9 mouse cellular contexts compared by ENCODE assay signal in genomic region chr4:46307341-46307740, GRCm38 (mm10). TPM values are rescaled to one million over a fixed set of nuclear protein-coding genes. Genes with fewer than 3 reads are reported as not detected.
DNase-seq lines count a peak whose midpoint lies in the region; ATAC-seq and TF ChIP-seq lines count a peak whose summit lies in the region.
"Had no signal": no experiment of that assay in that cellular context is flagged by ENCODE, and none has a peak within 500 bp of the region (broad histone marks: within the 10 kb centered on the region; RNA-seq: fewer than 3 reads in every experiment).

No protein-coding gene starts in this region.

- no peak overlapping the region for H3K4me3 ChIP-seq in lung, embryonic 14.5 days (ENCODE audit: low read depth, low read length)

- H3K4me1 ChIP-seq in lung, embryonic 14.5 days (ENCODE audit: insufficient read depth) = no peaks in the 10 kb centered on the region

- no peaks in the 10 kb centered on the region for H3K27me3 ChIP-seq in lung, embryonic 14.5 days (ENCODE audit: insufficient read depth, low read length)

- H3K27ac ChIP-seq in lung, embryonic 14.5 days (ENCODE audit: low read depth) = no peak overlapping the region

- TF ChIP-seq CTCF in lung, embryonic 14.5 days (IDR thresholded peaks at IDR 0.05; ENCODE audit: low read depth) = no peak

- no peak overlapping the region for H3K4me2 ChIP-seq in lung, embryonic 14.5 days

- peak; percentile 44 for ATAC-seq in lung, embryonic 14.5 days (ENCODE audit: insufficient read depth)
- no peak for ATAC-seq in granulocyte monocyte progenitor cell, adult 5-6 weeks (replicated peaks; ENCODE audit: poor library complexity, severe bottlenecking)

- H3K36me3 ChIP-seq in lung, embryonic 14.5 days (ENCODE audit: insufficient read depth) = no peaks in the 10 kb centered on the region

- DNase-seq in 3T3-L1 (ENCODE audit: low read depth, low spot score) = peak; percentile 38
- peak; percentile 55 to 62 for DNase-seq in adrenal gland, adult 18-20 months (ENCODE audit: low spot score in 2 of 2)
- DNase-seq in frontal cortex, adult 2 months (ENCODE audit: extremely low spot score in 1 of 2, low spot score in 1 of 2) = peak; percentile 36 to 85
- DNase-seq in kidney, postnatal 25 days = peak; percentile 59 to 69
- peak; percentile 75 for DNase-seq in lung, embryonic 14.5 days
- no peak for DNase-seq in thymus, adult 18-20 months
- no peak for DNase-seq in thymus, postnatal 0 days (ENCODE audit: low spot score)

- no peaks in the 10 kb centered on the region for H3K9me3 ChIP-seq in lung, embryonic 14.5 days (ENCODE audit: low read depth, low read length)

- H3K9ac ChIP-seq in lung, embryonic 14.5 days = no peak overlapping the region

- WGBS in lung, embryonic 14.5 days = 29% methylated on average over 9 of the region's 9 CpGs

RNA-seq across cellular contexts. Expression of gene Foxe1, which starts 36.1 kb away (rescaled TPM):
- not detected for total RNA-seq in adrenal gland, adult 18-20 months (2021)
- not detected in 2 replicates for polyA plus RNA-seq in frontal cortex, adult 2 months (2012; rRNA removed)
- not detected in 2 replicates for polyA plus RNA-seq in lung, embryonic 14.5 days (2014; fragmentation: Nextera tagmentation; extraction: Ambion mirVana)
- not detected in 2 replicates for total RNA-seq in granulocyte monocyte progenitor cell, adult 5-6 weeks (2014; fragmentation: Nextera tagmentation)
- 0.26 TPM in 1 of 2 replicates, not detected in the other for total RNA-seq in granulocyte monocyte progenitor cell, adult 5-6 weeks (2017)
- 0.08 TPM in 1 of 2 replicates, not detected in the other for polyA plus RNA-seq in thymus, postnatal 0 days (2015; fragmentation: Nextera tagmentation; extraction: Ambion mirVana)
- polyA plus RNA-seq: intestine, embryonic 14.5 days had no signal

Comparison
In these comparisons a context has a peak if more than half of its experiments do, and no peak if none do; other contexts are left out.
1. DNase-seq: peak in 3T3-L1 (single experiment), adrenal gland, adult 18-20 months (2 of 2), frontal cortex, adult 2 months (2 of 2), kidney, postnatal 25 days (2 of 2) and lung, embryonic 14.5 days (single experiment); none in thymus, adult 18-20 months (0 of 2) and thymus, postnatal 0 days (single experiment).